Mouse (Mus musculus): ENCODE measurements around the gene Tiparp.
A peak's percentile ranks its signal among the peaks of the same experiment; 100 is the strongest.

The Tiparp gene

GRCm38 (mm10) chr3:65529471-65530215, 1.4 kb downstream of the Tiparp start:
- peak; percentile 4 for DNase-seq

- DNase-seq = no peak
These were observed 4.8 kb downstream of the Tiparp start for GRCm38 (mm10) chr3:65533014-65533413.

- no peak for DNase-seq
These were observed 5.4 kb downstream of the Tiparp start for GRCm38 (mm10) chr3:65533598-65533997.

- no peak for DNase-seq
These were observed 6.3 kb downstream of the Tiparp start for GRCm38 (mm10) chr3:65534488-65534887.

GRCm38 (mm10) chr3:65535087-65535761, 7.0 kb downstream of the Tiparp start:
- no peak for DNase-seq

GRCm38 (mm10) chr3:65537288-65537687, 9.1 kb downstream of the Tiparp start:
- no peak for DNase-seq

- DNase-seq = no peak
These were observed 12.8 kb downstream of the Tiparp start for GRCm38 (mm10) chr3:65540906-65541551.

GRCm38 (mm10) chr3:65541552-65541935, 13.3 kb downstream of the Tiparp start:
- DNase-seq = no peak

GRCm38 (mm10) chr3:65549785-65550184, 21.6 kb downstream of the Tiparp start:
- DNase-seq = no peak

- DNase-seq = no peak
These were observed 22.9 kb downstream of the Tiparp start for GRCm38 (mm10) chr3:65551065-65551464.

- no peak for DNase-seq
These were observed 26.4 kb downstream of the Tiparp start for GRCm38 (mm10) chr3:65554633-65555032.

GRCm38 (mm10) chr3:65558679-65559078, 30.5 kb downstream of the Tiparp start:
- no peak for DNase-seq

- no peak for DNase-seq
These were observed 34.0 kb downstream of the Tiparp start for GRCm38 (mm10) chr3:65562212-65562611.

GRCm38 (mm10) chr3:65562694-65563093, 34.5 kb downstream of the Tiparp start:
- DNase-seq = no peak

GRCm38 (mm10) chr3:65563926-65564624, 35.9 kb downstream of the Tiparp start:
- no peak for DNase-seq

GRCm38 (mm10) chr3:65565632-65566300, 37.6 kb downstream of the Tiparp start:
- DNase-seq = no peak

- DNase-seq = no peak
These were observed 41.7 kb downstream of the Tiparp start for GRCm38 (mm10) chr3:65569941-65570340.

- no peak for DNase-seq
These were observed 45.3 kb downstream of the Tiparp start for GRCm38 (mm10) chr3:65573516-65573915.

GRCm38 (mm10) chr3:65577602-65578001, 49.4 kb downstream of the Tiparp start:
- DNase-seq = no peak

- DNase-seq = no peak
These were observed 51.2 kb downstream of the Tiparp start for GRCm38 (mm10) chr3:65579260-65579921.

- no peak for DNase-seq
These were observed 53.4 kb downstream of the Tiparp start for GRCm38 (mm10) chr3:65581596-65581995.

GRCm38 (mm10) chr3:65584329-65584728, 56.1 kb downstream of the Tiparp start:
- DNase-seq = no peak

All from right cerebral cortex, postnatal 4 days (tissue).